Mouse (Mus musculus) naive thymus-derived CD4-positive, alpha-beta T cell, adult 2 months (primary cell): ENCODE measurements around the gene Slc45a1.

Experiments used
- DNase-seq: peaks from one replicate; pipeline ENCODE4 v3.0.0-alpha.2; 2011; ENCODE audit warnings: low read depth

The Slc45a1 gene

GRCm38 (mm10) chr4:150659926-150660610 lies 8.1 kb upstream of the Slc45a1 start:
- peak; percentile 54 for DNase-seq

GRCm38 (mm10) chr4:150656504-150656903 lies 4.5 kb upstream of the Slc45a1 start:
- peak; percentile 40 for DNase-seq

- peak; percentile 85 for DNase-seq
Observed at GRCm38 (mm10) chr4:150655989-150656388, 4.0 kb upstream of the Slc45a1 start.

- DNase-seq, result no peak
Observed at GRCm38 (mm10) chr4:150653072-150653599, 1.2 kb upstream of the Slc45a1 start.

- no peak for DNase-seq
Observed at GRCm38 (mm10) chr4:150649327-150649726, 2.6 kb downstream of the Slc45a1 start.

- no peak for DNase-seq
Observed at GRCm38 (mm10) chr4:150644299-150644698, 7.7 kb downstream of the Slc45a1 start.

- no peak for DNase-seq
Observed at GRCm38 (mm10) chr4:150636635-150637034, 15.3 kb downstream of the Slc45a1 start.

GRCm38 (mm10) chr4:150635568-150635967 lies 16.4 kb downstream of the Slc45a1 start:
- DNase-seq, result no peak

- no peak for DNase-seq
Observed at GRCm38 (mm10) chr4:150629266-150629665, 22.7 kb downstream of the Slc45a1 start.

GRCm38 (mm10) chr4:150625951-150626732 lies 25.8 kb downstream of the Slc45a1 start:
- DNase-seq, result peak; percentile 86

- DNase-seq, result peak; percentile 54
Observed at GRCm38 (mm10) chr4:150625425-150625824, 26.5 kb downstream of the Slc45a1 start.

- no peak for DNase-seq
Observed at GRCm38 (mm10) chr4:150624933-150625332, 27.0 kb downstream of the Slc45a1 start.

GRCm38 (mm10) chr4:150624214-150624823 lies 27.7 kb downstream of the Slc45a1 start:
- DNase-seq, result no peak

- no peak for DNase-seq
Observed at GRCm38 (mm10) chr4:150622641-150623040, 29.3 kb downstream of the Slc45a1 start.

- DNase-seq, result no peak
Observed at GRCm38 (mm10) chr4:150619011-150619410, 33.0 kb downstream of the Slc45a1 start.

- no peak for DNase-seq
Observed at GRCm38 (mm10) chr4:150616841-150617240, 35.1 kb downstream of the Slc45a1 start.

- no peak for DNase-seq
Observed at GRCm38 (mm10) chr4:150616029-150616420, 35.9 kb downstream of the Slc45a1 start.

GRCm38 (mm10) chr4:150615251-150616028 lies 36.5 kb downstream of the Slc45a1 start:
- no peak for DNase-seq

GRCm38 (mm10) chr4:150613715-150614114 lies 38.3 kb downstream of the Slc45a1 start:
- no peak for DNase-seq

GRCm38 (mm10) chr4:150608670-150609069 lies 43.3 kb downstream of the Slc45a1 start:
- no peak for DNase-seq

GRCm38 (mm10) chr4:150606449-150607161 lies 45.4 kb downstream of the Slc45a1 start:
- no peak for DNase-seq
